Mouse (Mus musculus) urinary bladder, adult 18-20 months (tissue): ENCODE results near the gene Med11.
A peak's percentile ranks its signal among the peaks of the same experiment; 100 is the strongest.
"Not testable (repeated sequence)": the region's sequence is repeated elsewhere in the genome, so short reads cannot be mapped to it uniquely, and the experiment has no call there.

Experiments
- DNase-seq, 2 experiments: peaks; one replicate each; pipeline ENCODE4 v3.0.0; 2022; ENCODE audit warnings: low spot score in 2 of 2, mixed read lengths in 2 of 2

Gene Med11

DNA sequence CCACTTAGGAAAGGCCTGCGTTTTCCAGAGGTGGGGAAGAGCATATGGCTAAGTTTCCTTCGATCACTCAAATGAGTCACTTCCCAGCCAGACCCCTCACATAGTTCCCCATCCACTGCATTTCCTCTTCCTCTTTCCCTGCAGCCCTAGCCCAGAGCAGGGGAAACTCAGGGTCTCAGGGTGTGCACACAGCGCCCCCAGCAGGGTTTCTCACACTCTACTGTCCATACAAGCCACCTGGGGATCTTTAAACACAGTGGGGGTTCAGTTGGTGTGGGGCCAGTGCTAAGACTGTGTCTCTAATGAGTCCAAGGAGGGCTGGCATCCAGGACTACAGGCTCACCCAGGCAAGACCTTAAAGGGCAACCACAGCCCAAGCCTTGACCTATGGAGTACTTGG is 5.0 kb upstream of the Med11 start:
- no peak for DNase-seq

GRCm38 (mm10) chr11:70447373-70447772 is 4.3 kb upstream of the Med11 start:
- no peak for DNase-seq

DNA sequence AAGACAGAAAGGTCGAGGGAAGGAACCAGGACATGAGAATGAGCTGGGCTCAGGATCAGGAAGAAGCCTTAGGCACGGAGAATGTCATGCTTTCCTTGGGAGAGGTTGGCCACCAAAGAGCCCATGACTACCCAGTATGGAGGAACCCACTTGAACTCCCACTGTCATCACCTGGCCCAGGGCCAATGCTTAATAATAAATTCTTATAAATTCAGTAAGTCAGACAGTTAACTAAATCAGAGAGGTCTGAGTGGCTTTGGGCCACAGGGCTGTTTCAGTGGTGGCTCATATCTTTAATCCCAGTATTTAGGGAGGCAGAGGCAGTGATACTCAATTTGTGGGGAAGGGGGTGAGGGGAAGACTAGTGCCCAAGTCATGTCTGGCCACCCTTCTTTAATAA is 793 bp upstream of the Med11 start:
- DNase-seq: no peak

- DNase-seq: no peak
Measured at GRCm38 (mm10) chr11:70453261-70454044, 1.7 kb downstream of the Med11 start.

DNA sequence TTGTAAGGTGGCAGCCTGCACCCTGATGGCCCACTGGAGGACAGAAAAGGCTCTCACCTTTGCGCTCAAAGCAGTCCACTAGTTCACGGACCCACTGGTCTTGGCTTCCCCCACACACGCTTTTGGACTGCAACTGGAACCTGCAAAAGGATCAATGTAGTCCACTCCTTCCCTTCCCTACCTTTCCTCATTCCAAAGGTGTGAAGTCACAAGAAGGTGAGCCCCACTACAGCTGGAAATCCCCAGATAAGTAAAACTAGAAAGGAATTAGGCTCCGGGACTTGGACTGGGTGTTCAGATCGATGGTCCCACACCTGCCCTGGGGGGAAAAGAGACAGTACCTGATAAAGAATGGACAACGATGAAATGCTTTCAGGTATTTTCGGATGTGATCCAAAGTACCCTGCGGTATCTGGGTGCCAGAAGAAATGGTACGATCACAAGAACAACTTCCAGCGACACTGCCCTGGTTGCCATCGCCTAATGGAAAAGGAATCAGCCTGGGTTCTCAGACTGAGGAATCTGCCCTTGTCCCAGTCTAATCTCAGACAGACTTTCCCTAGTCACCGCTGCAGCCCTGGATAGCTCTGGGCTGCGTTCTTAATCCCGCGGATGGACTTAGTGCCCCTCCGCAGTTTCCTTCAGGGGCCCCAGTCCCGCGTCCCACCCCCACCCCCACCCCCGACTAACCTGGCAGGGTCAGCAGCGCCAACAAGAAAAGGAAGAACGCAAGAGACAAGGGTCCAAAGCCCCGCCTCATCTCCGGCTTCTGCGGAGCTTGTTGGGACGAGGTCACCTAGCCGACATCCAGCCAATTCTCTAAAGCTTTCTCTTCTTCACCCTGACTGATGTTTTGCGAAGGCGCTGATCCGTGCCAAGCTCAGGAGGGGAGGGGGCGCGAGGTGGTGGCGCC is 7.2 kb downstream of the Med11 start, which contains the start of gene Zmynd15:
Gene Zmynd15, plus strand, starts transcription at position 746 of the 913 bp plus-strand sequence.
- peak in 1 of 2 experiments; percentile 8 for DNase-seq

DNA sequence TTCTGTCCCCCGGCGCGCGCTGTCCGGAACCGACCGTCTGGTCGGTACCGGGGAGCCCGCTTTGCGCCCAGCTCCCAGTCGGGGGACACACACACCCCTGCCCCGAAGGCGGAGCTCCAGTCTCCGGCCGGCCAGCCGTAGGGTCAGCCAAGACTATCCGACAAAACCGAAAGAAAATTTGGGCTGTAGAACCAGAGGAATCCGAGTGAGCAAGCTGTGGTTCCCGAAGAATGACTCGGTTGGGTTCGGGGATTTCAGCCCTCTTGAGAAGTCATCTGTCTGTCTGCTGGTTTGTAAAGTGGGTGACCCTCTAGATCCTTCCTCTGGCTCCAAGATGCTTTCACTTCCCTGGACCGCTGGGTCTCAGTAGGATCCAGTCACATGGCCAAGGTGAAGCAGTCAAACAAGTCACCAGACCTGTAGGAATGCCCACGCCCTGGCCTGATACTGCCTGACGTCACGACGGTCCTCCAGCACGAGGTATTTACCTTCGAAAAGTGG is 7.9 kb downstream of the Med11 start, which contains the start of gene Cxcl16:
Gene Cxcl16, minus strand, starts transcription at position 384 of the 501 bp plus-strand sequence.
- peak; percentile 45 to 51 for DNase-seq

DNA sequence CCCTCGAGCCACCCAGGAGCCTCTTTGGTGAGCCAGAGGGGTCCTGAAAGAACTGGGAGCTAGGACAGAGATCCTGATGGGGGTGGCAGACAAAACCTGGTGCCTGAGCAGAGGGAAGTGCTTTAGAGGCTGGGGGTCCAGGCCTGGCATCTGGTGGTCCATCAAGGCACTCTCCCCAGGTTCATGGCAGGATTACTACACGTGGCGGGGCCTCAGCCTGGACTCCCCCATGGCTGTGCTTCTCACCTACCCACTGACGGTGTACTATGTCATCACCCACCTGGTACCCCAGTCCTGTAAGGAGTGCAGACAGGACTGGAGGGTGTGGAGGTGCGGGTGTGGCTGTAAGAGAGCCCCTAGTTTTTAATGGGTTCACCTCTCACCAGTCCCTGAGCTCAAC is 12.3 kb downstream of the Med11 start:
- no peak for DNase-seq

- no peak for DNase-seq
Measured at GRCm38 (mm10) chr11:70465211-70465610, 13.5 kb downstream of the Med11 start.

DNA sequence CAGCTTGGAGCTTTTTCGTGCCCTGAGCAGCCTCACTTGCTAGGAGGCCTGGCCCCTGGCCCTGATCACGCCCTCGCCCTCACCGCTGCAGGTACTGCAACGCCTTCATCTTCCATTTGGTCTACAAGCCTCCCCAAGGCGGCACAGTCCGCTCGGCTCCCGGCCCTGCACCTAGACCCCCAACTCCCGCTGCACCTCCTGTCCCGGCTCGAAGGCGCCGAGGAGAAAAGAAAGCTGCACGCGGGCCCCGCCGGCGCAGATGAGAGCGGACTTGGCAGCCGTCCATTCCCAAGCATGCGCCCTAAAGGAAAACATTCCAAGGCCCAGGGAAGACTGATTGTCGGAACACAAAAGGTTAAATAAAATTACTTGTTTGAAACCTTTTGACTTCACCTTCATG is 14.1 kb downstream of the Med11 start:
- no peak for DNase-seq

DNA sequence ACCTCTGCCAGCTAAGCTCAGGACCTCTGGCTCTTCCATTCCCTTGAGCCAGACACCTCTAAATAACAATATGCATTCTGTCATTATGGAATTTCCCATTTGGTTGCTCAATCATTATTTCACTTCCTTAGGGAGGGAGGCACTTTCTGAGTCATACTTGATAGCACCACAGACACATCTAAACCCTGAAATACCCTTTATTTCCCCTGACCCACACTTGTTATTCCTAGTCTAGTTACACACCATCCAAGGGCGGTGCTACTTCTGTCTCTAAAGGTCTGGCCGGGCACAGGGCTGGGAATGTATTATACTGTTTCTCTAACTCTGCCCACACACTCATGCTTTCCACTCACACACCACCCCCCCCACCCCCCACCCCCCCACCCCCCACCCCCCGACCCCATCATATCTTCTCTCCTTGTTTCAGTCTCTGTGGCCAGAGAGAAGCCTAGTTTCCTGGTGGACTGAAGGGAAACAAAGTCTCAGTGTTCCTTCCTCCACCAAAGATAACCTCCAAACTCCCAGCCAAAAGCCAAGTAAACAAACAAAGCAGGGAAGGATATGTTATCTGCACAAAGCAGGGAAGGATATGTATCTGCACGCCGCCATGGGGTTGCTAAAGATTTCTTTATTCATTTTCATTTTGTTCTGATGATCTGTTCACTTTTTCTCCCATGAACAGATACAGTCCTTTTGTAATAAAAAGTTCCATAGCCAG is 16.3 kb downstream of the Med11 start:
- no peak for DNase-seq

DNA sequence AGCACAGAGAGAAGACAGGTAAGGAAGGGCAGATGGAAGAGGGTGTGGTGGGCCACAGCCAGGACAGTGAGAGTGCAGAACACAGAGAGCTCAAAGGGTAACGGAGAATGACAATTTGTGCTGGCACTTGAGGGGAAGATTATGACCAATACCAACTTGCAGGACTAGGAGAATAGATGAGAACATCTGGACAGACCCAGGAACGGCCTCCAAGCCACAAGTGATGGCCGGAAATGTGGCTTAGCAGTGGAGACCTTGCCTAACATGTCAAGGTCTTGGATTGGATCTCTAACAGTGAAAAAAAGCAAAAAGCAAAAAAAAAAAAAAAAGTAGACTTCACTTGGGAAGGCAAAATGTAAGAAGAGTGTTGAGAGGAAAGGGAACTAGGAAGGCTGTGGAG is 18.0 kb downstream of the Med11 start:
- no peak for DNase-seq

DNA sequence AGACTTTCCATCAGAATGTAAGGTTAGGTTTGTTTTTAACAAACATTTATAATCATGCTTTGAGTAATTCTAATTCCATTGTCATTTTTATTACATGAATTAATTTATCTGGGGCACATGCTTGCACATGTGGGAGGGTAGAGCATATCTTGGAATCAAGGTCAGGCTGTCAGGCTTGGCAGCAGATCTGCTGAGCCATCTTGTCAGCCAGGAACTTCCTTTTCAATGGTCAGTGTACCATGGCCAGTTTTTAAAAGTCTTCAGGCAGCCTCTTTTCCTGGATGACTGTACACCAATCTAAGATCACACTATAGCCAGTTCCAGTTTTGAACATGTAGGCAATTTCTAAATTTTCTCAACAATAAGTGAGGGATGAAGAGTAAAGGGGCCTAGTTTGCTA is 21.0 kb downstream of the Med11 start:
- DNase-seq: no peak

GRCm38 (mm10) chr11:70473291-70473690 is 21.6 kb downstream of the Med11 start:
- not testable (repeated sequence) for DNase-seq

- DNase-seq: no peak
Measured at GRCm38 (mm10) chr11:70474872-70475534, 23.3 kb downstream of the Med11 start.

DNA sequence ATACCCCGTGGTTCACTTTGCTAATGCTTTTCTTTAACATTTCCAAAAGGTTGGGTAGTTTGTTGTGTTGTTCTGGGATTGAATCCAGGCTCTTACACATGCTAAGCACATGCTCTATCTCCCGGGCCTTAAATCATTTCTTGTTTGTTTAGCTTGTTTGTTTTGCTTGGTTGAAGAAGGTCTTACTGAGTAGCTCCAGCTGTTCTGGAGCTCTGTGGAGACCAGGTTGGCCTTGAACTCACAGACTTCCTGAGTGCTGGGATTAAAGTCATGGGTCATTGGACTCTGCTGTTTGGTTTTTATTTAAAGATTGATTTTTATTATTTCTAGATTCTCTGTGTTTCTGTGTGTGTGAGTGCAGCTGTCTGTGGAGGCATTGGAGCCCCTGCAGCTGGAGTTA is 33.8 kb downstream of the Med11 start:
- DNase-seq: no peak

GRCm38 (mm10) chr11:70487816-70488215 is 36.1 kb downstream of the Med11 start:
- DNase-seq: no peak

DNA sequence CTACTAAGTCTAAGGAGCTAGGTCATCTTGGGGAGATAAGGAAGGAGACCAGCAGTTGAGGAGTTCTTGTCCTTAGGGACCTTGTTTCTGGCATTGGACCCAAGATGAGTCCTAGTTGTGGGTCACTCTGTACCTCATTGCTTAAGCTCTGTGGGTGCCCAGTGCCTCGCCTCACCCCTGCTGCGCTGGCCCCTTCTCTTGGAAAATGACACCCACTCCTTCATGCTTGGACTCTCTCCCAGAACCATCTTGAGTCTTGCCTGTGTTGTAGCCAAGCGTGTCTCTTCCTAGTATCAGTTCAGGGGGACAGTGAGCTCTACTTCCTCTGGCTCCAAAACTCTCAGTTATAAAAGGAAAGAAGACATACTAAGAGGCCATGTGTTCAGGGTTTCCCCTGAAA is 37.4 kb downstream of the Med11 start:
- DNase-seq: no peak

DNA sequence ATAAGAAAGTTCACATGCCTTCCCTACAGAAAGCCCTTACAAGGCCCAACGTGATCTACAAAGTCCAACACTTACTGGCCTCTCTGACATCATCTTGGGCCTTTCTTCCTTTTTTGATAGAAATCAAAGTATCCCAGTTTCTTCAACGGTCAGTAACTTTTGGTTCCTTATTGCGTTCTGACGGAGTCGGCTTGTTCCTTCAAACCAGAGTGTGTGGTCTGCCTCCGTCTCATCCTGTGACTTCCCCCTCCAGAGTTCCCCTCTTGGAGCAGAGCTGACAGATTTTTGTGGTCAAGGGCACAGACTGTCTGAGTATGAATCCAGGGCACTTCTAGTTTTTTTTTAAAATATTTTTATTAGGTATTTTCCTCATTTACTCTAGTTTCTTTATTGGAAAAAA is 38.0 kb downstream of the Med11 start:
- no peak for DNase-seq

- no peak for DNase-seq
Measured at GRCm38 (mm10) chr11:70499566-70500475, 48.1 kb downstream of the Med11 start.

DNA sequence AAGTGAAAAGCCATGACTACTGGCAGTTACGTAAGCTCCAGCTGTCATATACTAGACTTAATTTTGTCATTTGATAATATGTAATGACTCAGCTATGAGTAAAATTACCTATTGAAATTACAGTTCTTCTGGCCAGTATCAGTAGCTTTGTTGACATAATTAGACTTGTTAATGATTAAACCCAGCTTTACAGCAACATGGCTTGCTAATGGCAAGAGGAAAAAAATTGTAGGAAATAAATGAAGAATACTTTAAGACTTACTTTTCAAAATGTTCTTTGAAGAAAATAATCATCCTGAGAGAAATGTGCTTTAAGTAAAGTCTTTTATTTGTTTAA is 48.7 kb downstream of the Med11 start:
- no peak for DNase-seq
